Comparison of ENCODE assay signal across 8 mouse cellular contexts in the genomic region with DNA sequence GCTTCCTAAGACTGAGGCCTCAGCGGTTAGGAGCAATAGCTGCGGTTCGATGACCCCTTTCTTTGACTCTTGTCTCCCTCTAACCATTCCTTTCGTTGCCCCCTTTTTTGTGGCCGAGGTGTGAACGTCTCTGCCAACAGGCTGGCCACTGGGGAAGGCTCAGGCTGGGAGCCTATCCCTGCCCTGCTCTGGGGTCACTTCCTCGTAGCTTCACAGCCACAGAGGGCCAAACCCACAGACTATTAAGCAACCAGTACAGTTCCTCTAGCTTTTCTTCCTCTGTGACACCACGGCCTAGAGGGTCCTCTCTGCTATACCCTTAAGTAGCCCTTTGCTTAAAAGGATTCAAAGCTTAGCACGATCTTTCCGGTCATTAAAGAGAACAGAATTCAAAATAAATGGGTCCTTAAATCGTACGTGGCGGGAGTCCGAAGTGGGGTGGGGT. TPM values are rescaled to one million over a fixed set of nuclear protein-coding genes. Genes with fewer than 3 reads are reported as not detected.
A peak's percentile ranks its signal among the peaks of the same experiment; 100 is the strongest.
DNase-seq lines count a peak whose midpoint lies in the region; ATAC-seq lines count a peak whose summit lies in the region.

No protein-coding gene starts in this region.

- H3K27me3 ChIP-seq in heart, embryonic 10.5 days (ENCODE audit: insufficient read depth, poor library complexity, severe bottlenecking), result no peaks in the 10 kb centered on the region
- no peaks in the 10 kb centered on the region for H3K27me3 ChIP-seq in limb, embryonic 13.5 days
- H3K27me3 ChIP-seq in midbrain, embryonic 13.5 days, result peaks cover 12% of the 10 kb centered on the region; the same call in 1 of the 2 replicates

- H3K9ac ChIP-seq in limb, embryonic 13.5 days, result peak overlapping the region; percentile 95
- peak overlapping the region; percentile 96 for H3K9ac ChIP-seq in midbrain, embryonic 13.5 days (replicated peaks)

- 0 out of 2 replicates have a peak, but pooled peaks cover 4% of the 10 kb centered on the region for H3K36me3 ChIP-seq in heart, embryonic 10.5 days
- H3K36me3 ChIP-seq in limb, embryonic 13.5 days, result no peaks in the 10 kb centered on the region
- H3K36me3 ChIP-seq in midbrain, embryonic 13.5 days, result no peaks in the 10 kb centered on the region

- peak overlapping the region; percentile 77 for H3K4me2 ChIP-seq in limb, embryonic 13.5 days (replicated peaks)
- peak overlapping the region; percentile 87 for H3K4me2 ChIP-seq in midbrain, embryonic 13.5 days (replicated peaks)

- peak overlapping the region; percentile 99 for H3K27ac ChIP-seq in heart, embryonic 10.5 days
- no peak overlapping the region for H3K27ac ChIP-seq in limb, embryonic 13.5 days
- H3K27ac ChIP-seq in midbrain, embryonic 13.5 days, result 0 out of 2 replicates have a peak overlapping the region, but pooled peaks have one; percentile 9

- H3K9me3 ChIP-seq in heart, embryonic 10.5 days, result no peaks in the 10 kb centered on the region
- H3K9me3 ChIP-seq in limb, embryonic 13.5 days, result no peaks in the 10 kb centered on the region
- no peaks in the 10 kb centered on the region for H3K9me3 ChIP-seq in midbrain, embryonic 13.5 days

- DNase-seq in gastrocnemius, adult 18-20 months (ENCODE audit: low spot score), result peak; percentile 32
- DNase-seq in gastrocnemius, postnatal 4 days (ENCODE audit: low spot score in 2 of 2), result no peak
- peak; percentile 28 to 42 for DNase-seq in adrenal gland, postnatal 36 days
- no peak for DNase-seq in heart, embryonic 10.5 days (ENCODE audit: low spot score)
- peak; percentile 54 to 55 for DNase-seq in thymus, postnatal 36 days
- no peak for DNase-seq in frontal cortex, postnatal 25 days (ENCODE audit: low spot score in 2 of 2)

- 13% methylated on average over 14 of the region's 14 CpGs for WGBS in heart, embryonic 10.5 days
- WGBS in limb, embryonic 13.5 days, result 16% methylated on average over 14 of the region's 14 CpGs
- 14% methylated on average over 14 of the region's 14 CpGs for WGBS in midbrain, embryonic 13.5 days

- ATAC-seq in limb, embryonic 13.5 days (ENCODE audit: low FRiP score, low read depth), result 0 out of 2 replicates have a peak, but pooled peaks have one; percentile 42
- ATAC-seq in midbrain, embryonic 13.5 days, result peak; percentile 72

- peaks cover 58% of the 10 kb centered on the region for H3K4me1 ChIP-seq in heart, embryonic 10.5 days
- peaks cover 44% of the 10 kb centered on the region for H3K4me1 ChIP-seq in limb, embryonic 13.5 days
- peaks cover 40% of the 10 kb centered on the region for H3K4me1 ChIP-seq in midbrain, embryonic 13.5 days (replicated peaks)

- H3K4me3 ChIP-seq in heart, embryonic 10.5 days, result peak overlapping the region; percentile 96
- peak overlapping the region; percentile 81 for H3K4me3 ChIP-seq in limb, embryonic 13.5 days
- H3K4me3 ChIP-seq in midbrain, embryonic 13.5 days (replicated peaks), result peak overlapping the region; percentile 90

RNA-seq across cellular contexts. Expression of gene Ifngr2, which starts 0.5 kb away (rescaled TPM):
- 10 to 100 TPM; 52.7 to 61.5 TPM for total RNA-seq in gastrocnemius, adult 18-20 months (2021)
- total RNA-seq in gastrocnemius, postnatal 4 days (2021), result 10 to 100 TPM; 47.9 to 52.5 TPM
- total RNA-seq in adrenal gland, postnatal 36 days (2021), result 10 to 100 TPM; 31.2 to 38.0 TPM
- 53.7 and 85.6 TPM in 2 replicates for polyA plus RNA-seq in heart, embryonic 10.5 days (2016; fragmentation: Nextera tagmentation; extraction: Ambion mirVana)
- 48.1 and 49.6 TPM in 2 replicates for polyA plus RNA-seq in limb, embryonic 13.5 days (2015; fragmentation: Nextera tagmentation; extraction: Ambion mirVana)
- polyA plus RNA-seq in midbrain, embryonic 13.5 days (2015; fragmentation: Nextera tagmentation; extraction: Ambion mirVana), result 57.6 and 63.5 TPM in 2 replicates

RNA-seq across cellular contexts. Expression of gene Tmem50b, which starts 51.2 kb away (rescaled TPM):
- 10 to 100 TPM; 13.1 to 15.1 TPM for total RNA-seq in gastrocnemius, adult 18-20 months (2021)
- 10 to 100 TPM; 12.3 to 12.8 TPM for total RNA-seq in gastrocnemius, postnatal 4 days (2021)
- total RNA-seq in adrenal gland, postnatal 36 days (2021), result 10 to 100 TPM; 54.7 to 60.2 TPM
- polyA plus RNA-seq in heart, embryonic 10.5 days (2016; fragmentation: Nextera tagmentation; extraction: Ambion mirVana), result 44.7 and 56.1 TPM in 2 replicates
- 29.9 and 31.5 TPM in 2 replicates for polyA plus RNA-seq in limb, embryonic 13.5 days (2015; fragmentation: Nextera tagmentation; extraction: Ambion mirVana)
- polyA plus RNA-seq in midbrain, embryonic 13.5 days (2015; fragmentation: Nextera tagmentation; extraction: Ambion mirVana), result 50.5 and 55.1 TPM in 2 replicates

Comparison
In these comparisons a context has a peak if more than half of its experiments do, and no peak if none do; other contexts are left out.
1. DNase-seq: peak in gastrocnemius, adult 18-20 months (single experiment), adrenal gland, postnatal 36 days (2 of 2) and thymus, postnatal 36 days (2 of 2); none in gastrocnemius, postnatal 4 days (0 of 2), heart, embryonic 10.5 days (single experiment) and frontal cortex, postnatal 25 days (0 of 2).
2. Peak in every context shown above with its lines, with median percentiles within 50 percentile points of each other: H3K4me3 ChIP-seq.